Mouse (Mus musculus): ENCODE measurements around the gene Rsbn1l.

GRCm38 (mm10) chr5:20935934-20936333 lies 20.3 kb downstream of the Rsbn1l start:
- TF ChIP-seq CTCF (IDR thresholded peaks at IDR 0.05; ENCODE audit: control insufficient read depth, insufficient read depth, insufficient replicate concordance, low read depth, low read length) (no peak), POLR2A (IDR thresholded peaks at IDR 0.05; ENCODE audit: control insufficient read depth, low read depth, low read length) (no peak)
